Mouse (Mus musculus) lung, postnatal 36 days (tissue): ENCODE data around the gene Snx6.
"Not testable (repeated sequence)": the region's sequence is repeated elsewhere in the genome, so short reads cannot be mapped to it uniquely, and the experiment has no call there.

ENCODE experiments used
- DNase-seq: peaks from one replicate; pipeline ENCODE4 v3.0.0; 2022; ENCODE audit warnings: mixed read lengths

Gene Snx6

GRCm38 (mm10) chr12:54795153-54795998 lies at the start of gene Snx6:
Gene Snx6 (minus strand): TSS chr12:54795703.
- peak; percentile 89 for DNase-seq

DNA sequence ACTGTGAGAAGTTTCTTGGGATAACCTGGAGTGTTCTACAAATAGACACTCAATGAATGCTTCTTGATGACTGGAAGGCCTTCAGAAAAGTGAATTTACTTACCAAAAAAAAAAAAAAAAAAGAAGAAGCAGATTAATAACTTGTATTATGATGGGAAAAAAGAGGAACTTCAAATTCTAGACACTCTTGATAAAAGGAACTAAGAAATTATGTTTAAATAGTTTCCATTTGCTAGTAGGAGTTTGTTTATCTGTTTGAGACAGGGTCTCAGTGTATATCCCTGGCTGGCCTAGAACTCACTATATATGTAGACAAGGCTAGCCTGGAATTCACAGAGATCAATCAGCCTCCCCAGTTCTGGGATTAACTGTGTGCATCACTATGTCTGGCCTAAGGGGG lies 48.9 kb upstream of the Snx6 start:
- DNase-seq = no peak

- DNase-seq = no peak
Measured at GRCm38 (mm10) chr12:54841576-54841975, 46.1 kb upstream of the Snx6 start.

DNA sequence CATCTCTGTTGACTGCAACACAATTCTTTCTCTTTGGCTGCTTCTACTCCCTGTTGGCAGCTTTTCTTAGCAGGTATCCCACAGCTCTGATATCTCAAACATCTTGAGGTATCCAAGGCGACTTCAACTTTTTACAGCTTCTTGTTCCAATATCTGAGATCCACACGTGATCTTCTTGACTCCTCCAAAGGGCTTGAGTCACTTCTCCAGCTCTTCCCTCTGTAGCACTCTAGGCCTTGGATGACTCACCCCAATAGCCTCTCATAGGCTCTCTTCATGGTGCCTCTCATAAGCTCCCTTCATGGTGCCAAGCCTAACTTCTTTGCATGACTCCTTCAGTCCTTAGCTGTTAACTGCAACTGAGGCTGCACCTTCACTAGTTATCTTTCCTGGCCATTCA lies 44.3 kb upstream of the Snx6 start:
- DNase-seq = peak; percentile 13

DNA sequence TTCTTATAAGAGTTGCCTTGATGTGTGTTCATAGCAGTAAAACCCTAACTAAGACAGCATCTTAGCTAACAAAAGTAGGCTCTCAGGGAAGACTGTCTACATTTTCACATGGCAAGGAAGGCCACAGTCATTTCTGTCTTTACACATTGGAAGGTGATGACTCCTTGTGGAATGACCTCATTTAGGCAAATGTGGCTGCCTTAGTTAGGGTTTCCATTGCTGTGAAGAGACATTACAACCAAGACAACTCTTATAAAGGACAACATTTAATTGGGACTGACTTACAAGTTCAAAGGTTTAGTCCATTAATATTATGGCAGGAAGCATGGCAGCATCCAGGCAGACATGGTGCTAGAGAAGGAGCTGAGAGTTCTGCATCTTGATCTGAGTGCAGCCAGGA lies 43.4 kb upstream of the Snx6 start:
- DNase-seq = no peak

GRCm38 (mm10) chr12:54835608-54836570 lies 40.4 kb upstream of the Snx6 start:
- no peak for DNase-seq

DNA sequence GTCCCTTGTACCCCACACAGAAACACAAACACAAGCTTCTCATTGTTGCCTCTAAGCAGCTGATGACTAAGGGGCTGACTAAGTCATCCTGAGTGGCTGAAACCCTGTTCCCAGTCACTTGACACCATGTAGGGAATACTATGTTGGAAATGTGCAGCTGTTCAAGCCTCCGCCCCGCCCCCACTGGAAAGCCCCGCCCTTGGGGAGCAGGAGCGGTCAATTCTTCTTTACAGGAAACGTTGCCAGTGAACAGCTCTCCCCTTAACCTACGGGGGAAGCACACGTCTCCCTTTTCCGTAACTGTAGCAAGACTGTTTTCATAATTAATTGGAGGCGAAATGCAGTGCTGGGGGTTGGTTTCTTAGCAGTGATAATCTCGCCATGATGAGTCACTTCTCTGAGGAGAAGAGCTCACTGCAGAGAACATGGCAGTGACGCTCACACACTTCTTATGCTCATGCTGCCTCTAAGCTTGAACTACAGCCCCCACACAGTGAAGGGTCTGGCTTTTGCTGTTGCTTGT lies 39.5 kb upstream of the Snx6 start:
- peak; percentile 92 for DNase-seq

DNA sequence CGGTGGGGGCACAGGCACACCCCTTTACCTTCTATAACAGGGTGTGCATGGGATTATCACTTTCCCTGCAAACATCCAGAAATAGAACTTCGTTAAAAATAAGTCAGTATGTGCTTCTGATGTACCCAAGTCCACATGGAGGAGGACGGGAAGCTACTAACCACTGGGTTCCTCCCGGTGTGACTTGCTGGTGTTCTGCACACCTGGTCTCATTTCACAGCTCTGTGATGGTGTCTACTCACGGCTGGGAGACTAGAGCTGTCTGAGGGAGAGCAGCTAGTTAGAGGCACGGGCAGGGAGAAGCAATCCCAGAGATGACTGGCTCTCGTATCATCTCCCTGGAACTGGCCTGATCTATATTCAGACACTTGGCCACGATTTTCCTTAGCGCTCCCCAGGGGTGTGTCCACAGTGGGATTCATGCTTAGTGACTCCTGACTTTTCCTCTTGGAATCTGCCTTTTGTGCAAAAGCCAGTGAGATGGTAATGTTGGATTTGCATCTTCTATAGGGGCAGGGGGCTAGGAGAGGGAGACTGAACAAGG lies 38.4 kb upstream of the Snx6 start:
- no peak for DNase-seq

GRCm38 (mm10) chr12:54831927-54832326 lies 36.4 kb upstream of the Snx6 start:
- DNase-seq = not testable (repeated sequence)

DNA sequence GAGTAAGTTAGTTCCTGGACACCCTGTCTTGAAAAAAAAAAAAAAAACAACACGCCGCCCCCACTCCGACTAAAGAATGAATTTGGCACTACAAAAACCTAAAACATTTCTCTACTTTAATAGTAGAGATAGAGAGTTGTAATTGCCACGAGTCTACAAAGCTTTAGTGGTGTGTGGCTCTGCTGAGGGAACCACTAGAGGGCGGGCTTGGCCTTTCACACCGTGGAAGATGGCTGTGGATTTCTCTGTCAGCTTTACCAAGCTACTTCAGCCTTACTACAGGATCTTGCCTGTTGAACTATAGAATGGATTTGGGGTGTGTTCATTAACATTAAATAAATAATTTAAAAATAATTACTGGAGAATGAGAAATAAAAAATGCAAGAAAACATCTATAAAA lies 35.1 kb upstream of the Snx6 start:
- peak; percentile 90 for DNase-seq

DNA sequence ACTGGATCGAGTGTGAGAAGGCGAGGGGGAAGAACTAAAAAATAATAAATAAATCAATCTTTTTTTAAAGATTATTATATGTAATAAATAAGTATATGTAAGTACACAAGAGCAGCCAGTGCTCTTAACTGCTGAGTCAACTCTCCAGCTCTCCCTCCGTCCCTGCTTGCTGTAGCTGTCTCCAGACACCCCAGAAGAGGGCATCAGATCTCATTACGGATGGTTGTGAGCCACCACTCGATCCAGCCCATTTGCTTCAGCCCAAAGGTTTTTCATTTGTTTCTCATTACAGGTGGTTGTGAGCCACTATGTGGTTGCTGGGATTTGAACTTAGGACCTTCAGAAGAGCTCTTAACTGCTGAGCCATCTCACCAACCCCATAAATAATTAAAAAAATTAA lies 34.4 kb upstream of the Snx6 start:
- DNase-seq = no peak

DNA sequence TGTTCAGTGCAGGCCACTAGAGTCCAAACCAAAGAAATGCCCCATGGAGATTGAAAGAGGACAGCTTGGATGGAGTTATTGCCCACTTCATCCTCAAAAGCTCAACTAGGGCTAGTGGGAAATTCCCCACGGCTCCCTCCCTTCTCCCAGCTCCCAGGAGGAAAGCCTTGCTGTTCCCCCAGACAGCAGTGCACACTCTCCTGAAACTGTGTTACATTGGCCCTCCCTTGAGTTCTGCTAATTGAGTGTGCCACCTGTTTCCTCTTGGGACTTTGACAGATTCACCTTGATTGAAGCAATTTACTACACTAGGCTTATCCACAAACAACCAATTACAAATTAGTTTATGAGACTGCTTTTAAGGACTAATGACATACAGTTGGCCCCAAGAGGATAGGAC lies 32.5 kb upstream of the Snx6 start:
- no peak for DNase-seq

- no peak for DNase-seq
Measured at GRCm38 (mm10) chr12:54825202-54825601, 29.7 kb upstream of the Snx6 start.

GRCm38 (mm10) chr12:54822836-54823426 lies 27.4 kb upstream of the Snx6 start:
- no peak for DNase-seq

GRCm38 (mm10) chr12:54820684-54821161 lies 25.2 kb upstream of the Snx6 start:
- no peak for DNase-seq

DNA sequence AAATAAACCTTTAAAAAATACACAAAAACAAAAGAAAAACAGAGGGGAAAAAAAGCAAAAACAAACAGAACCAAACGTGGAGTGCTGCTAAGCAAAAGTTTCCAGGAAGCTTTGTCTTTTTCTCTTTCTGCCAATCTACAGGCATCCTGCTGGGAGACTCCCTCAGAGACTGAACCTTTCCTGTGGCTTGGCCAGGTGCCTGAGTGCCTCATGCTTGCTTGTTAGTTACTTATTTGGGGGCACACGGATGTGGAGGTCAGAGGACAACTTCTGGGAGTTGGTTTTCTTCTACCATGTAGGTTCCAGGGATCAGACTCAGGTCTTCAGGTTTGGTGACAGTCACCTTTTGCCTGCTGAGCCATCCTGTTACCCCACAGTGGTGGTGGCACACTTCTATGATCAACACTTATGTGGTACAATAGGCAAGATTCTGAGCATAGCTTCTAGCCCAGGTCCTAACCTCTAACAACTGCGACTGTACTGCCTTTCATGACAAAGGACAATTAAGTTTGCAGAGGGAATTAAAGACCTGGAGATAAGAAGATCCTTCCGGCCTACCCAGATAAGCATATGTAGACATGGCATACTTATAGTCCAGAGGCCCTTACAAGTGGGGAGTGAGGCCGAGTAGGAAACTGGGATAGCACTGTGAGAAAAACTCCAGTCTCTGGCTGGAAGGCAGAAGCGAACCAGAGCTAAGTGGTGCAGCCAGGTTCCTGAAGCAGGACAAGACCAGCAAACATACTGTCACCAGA lies 23.9 kb upstream of the Snx6 start:
- no peak for DNase-seq

DNA sequence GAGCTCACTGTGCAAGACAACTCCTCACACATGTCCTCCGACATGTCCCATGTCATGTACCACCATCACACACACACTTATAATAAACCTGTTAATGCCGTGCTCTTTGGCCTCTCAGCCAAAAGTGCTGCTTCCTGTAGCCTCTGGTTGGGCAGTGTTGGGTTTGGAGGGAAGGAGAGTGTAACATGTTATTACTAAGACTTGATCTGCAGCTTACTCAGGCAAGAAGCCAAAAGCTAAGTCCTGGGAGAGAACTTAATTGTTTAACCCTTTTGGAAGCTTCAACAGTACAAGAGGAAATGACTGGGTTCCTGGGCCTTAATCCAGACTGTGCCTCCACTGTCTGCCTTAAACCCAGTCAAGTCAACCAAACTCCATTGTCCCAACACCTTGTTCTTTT lies 14.6 kb upstream of the Snx6 start:
- peak; percentile 53 for DNase-seq

DNA sequence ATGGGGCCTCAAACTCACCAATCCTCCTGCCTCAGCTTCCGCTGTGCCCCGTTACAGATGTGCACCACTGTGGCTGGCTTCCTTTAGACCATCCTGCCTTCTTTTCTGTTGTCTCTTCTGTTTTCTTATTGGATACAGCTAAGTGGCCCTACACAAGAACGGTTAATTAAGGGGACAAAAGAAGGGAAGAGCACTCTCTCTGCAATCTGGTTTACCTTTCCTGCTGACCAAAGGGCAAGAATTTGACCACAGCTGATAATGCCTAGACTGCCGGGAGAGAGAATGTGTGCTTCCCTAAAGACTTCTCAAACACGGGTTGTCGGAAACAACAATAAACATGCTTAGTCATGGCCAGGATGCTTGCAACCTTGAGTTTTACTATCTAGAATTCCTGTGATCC lies 12.0 kb upstream of the Snx6 start:
- no peak for DNase-seq

- no peak for DNase-seq
Measured at GRCm38 (mm10) chr12:54806131-54806530, 10.6 kb upstream of the Snx6 start.

GRCm38 (mm10) chr12:54805254-54806002 lies 9.9 kb upstream of the Snx6 start:
- DNase-seq = no peak

DNA sequence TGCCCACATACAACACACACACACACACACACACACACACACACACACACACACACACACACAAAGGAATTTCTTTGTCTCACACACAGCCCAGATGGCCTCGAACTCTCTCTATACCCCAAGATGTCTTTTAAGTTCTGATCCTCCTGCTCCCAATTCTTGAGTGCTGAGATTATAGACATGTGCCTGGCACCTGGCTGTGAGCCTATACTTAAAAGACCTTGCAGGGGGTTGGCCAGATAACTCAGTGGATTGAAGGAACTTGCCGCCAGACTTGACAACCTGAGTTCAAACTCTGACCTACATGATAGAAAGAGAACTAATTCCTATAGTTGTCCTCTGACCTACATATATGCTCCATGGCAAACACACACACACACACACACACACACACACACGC lies 8.0 kb upstream of the Snx6 start:
- DNase-seq = no peak
